Mouse (Mus musculus) cerebellum, adult 2 months (tissue): ENCODE measurements around the gene Tcaf2. TPM values are rescaled to one million over a fixed set of nuclear protein-coding genes. Genes with fewer than 3 reads are reported as not detected.
A peak's percentile ranks its signal among the peaks of the same experiment; 100 is the strongest.

Experiments
- DNase-seq, 2 experiments: peaks; one replicate each; pipeline ENCODE4 v3.0.0; 2021
- H3K27ac ChIP-seq: fragments of 200-500 bp; 2 replicates; pipeline ENCODE4 v1.5.1; 2012; ENCODE audit warnings: low read length, control low read depth, inconsistent platforms; ENCODE audit not compliant: insufficient read depth
- H3K27me3 ChIP-seq: fragments of 200-500 bp; 2 replicates; pipeline ENCODE4 v1.6.1; 2012; ENCODE audit warnings: inconsistent platforms, mild to moderate bottlenecking, low read length, moderate library complexity; ENCODE audit not compliant: control insufficient read depth, insufficient read depth
- H3K4me1 ChIP-seq: fragments of 200-500 bp; 2 replicates; pipeline ENCODE4 v1.6.1; 2011; ENCODE audit warnings: low read length; ENCODE audit not compliant: control insufficient read depth, insufficient read depth
- H3K4me3 ChIP-seq: fragments of 200-500 bp; replicated peaks from 2 replicates; pipeline ENCODE3; 2011; ENCODE audit warnings: mild to moderate bottlenecking, low read depth, low read length, control low read depth; ENCODE audit not compliant: insufficient read depth
- CTCF ChIP-seq: fragments of 200-500 bp; IDR thresholded peaks from 2 replicates; pipeline ENCODE4 v1.5.1; 2011; ENCODE audit warnings: low read depth, mild to moderate bottlenecking, control low read depth, low read length, moderate library complexity, borderline replicate concordance; ENCODE audit not compliant: insufficient read depth
- POLR2A ChIP-seq: fragments of 200-500 bp; IDR thresholded peaks from 2 replicates; pipeline ENCODE4 v1.6.1; 2011; ENCODE audit warnings: low read length, control low read depth, borderline replicate concordance; ENCODE audit not compliant: insufficient read depth
- WGBS: fragments of 180-500 bp; shearing (Covaris S2); methylation state at CpG from one replicate; pipeline ENCODE4 v1.1.7; 2018; 5-methylcytosine and 5-hydroxymethylcytosine counted together
- polyA plus RNA-seq: library from polyadenylated mRNA; depleted of rRNA; stranded (reverse); fragments of >200 nt; gene quantifications from 2 replicates; pipeline ENCODE4 v1.2.3, GENCODE M21; 2012; rRNA removed

Gene Tcaf2
- polyA plus RNA-seq, 1 experiment, result 0.87 TPM

- H3K27me3 ChIP-seq, result no peaks in the 10 kb centered on the region
- no peaks in the 10 kb centered on the region for H3K4me1 ChIP-seq
- WGBS, result 85% methylated on average over 5 of the region's 5 CpGs
- no peak overlapping the region for H3K4me3 ChIP-seq
- DNase-seq, result no peak
- TF ChIP-seq CTCF, result no peak
- TF ChIP-seq POLR2A, result no peak
- H3K27ac ChIP-seq, result no peak overlapping the region
Measured at GRCm38 (mm10) chr6:42586569-42586968, 58.5 kb downstream of the Tcaf2 start.

GRCm38 (mm10) chr6:42583488-42583872 lies 61.6 kb downstream of the Tcaf2 start:
- H3K4me1 ChIP-seq, result no peaks in the 10 kb centered on the region
- H3K27me3 ChIP-seq, result no peaks in the 10 kb centered on the region
- H3K4me3 ChIP-seq, result no peak overlapping the region
- DNase-seq, result peak; percentile 28 to 61
- H3K27ac ChIP-seq, result no peak overlapping the region
- TF ChIP-seq POLR2A (no peak), CTCF (peak; percentile 60)
- WGBS, result 1% methylated on average over 7 of the region's 7 CpGs

- Histone ChIP-seq H3K4me1 (no peaks in the 10 kb centered on the region), H3K27ac (no peak overlapping the region), H3K4me3 (no peak overlapping the region), H3K27me3 (no peaks in the 10 kb centered on the region)
- DNase-seq, result no peak
- WGBS, result 60% methylated on average over 9 of the region's 9 CpGs
- TF ChIP-seq CTCF, result no peak
- TF ChIP-seq POLR2A, result no peak
Measured at GRCm38 (mm10) chr6:42582741-42583487, 62.1 kb downstream of the Tcaf2 start.

GRCm38 (mm10) chr6:42578678-42579077 lies 66.4 kb downstream of the Tcaf2 start:
- Histone ChIP-seq H3K4me3 (no peak overlapping the region), H3K27me3 (no peaks in the 10 kb centered on the region), H3K4me1 (no peaks in the 10 kb centered on the region), H3K27ac (no peak overlapping the region)
- DNase-seq, result no peak
- WGBS, result 76% methylated on average over 4 of the region's 4 CpGs
- no peak for TF ChIP-seq POLR2A
- no peak for TF ChIP-seq CTCF

GRCm38 (mm10) chr6:42577433-42577832 lies 67.6 kb downstream of the Tcaf2 start:
- DNase-seq, result no peak
- Histone ChIP-seq H3K4me3 (no peak overlapping the region), H3K4me1 (no peaks in the 10 kb centered on the region), H3K27me3 (no peaks in the 10 kb centered on the region), H3K27ac (no peak overlapping the region)
- WGBS, result 96% methylated on average over 2 of the region's 2 CpGs
- TF ChIP-seq CTCF (no peak), POLR2A (no peak)

Other genes with a start within 250 kb of the Tcaf2 start
- gene Tas2r143, start 245.0 kb downstream of the Tcaf2 start, polyA plus RNA-seq, result 0.33 and 1.0 TPM in 2 replicates
- 0.72 and 0.84 TPM in 2 replicates for gene Tas2r135, start 239.8 kb downstream of the Tcaf2 start, polyA plus RNA-seq
- 0.19 and 0.20 TPM in 2 replicates for gene Tas2r126, start 210.7 kb downstream of the Tcaf2 start, polyA plus RNA-seq
- not detected in 2 replicates for gene Olfr458, start 180.1 kb downstream of the Tcaf2 start, polyA plus RNA-seq
- not detected in 2 replicates for gene Olfr457, start 168.9 kb downstream of the Tcaf2 start, polyA plus RNA-seq
- not detected in 2 replicates for gene Olfr456, start 158.0 kb downstream of the Tcaf2 start, polyA plus RNA-seq
- not detected in 2 replicates for gene Olfr455, start 97.7 kb downstream of the Tcaf2 start, polyA plus RNA-seq
- not detected in 2 replicates for gene Tcaf3, start 47.6 kb downstream of the Tcaf2 start, polyA plus RNA-seq
- gene Tcaf1, start 64.8 kb upstream of the Tcaf2 start, polyA plus RNA-seq, result 92.9 and 103 TPM in 2 replicates
- not detected in 2 replicates for gene Olfr453, start 94.1 kb upstream of the Tcaf2 start, polyA plus RNA-seq
- not detected in 2 replicates for gene Olfr38, start 111.2 kb upstream of the Tcaf2 start, polyA plus RNA-seq
- not detected in 2 replicates for gene Olfr452, start 139.8 kb upstream of the Tcaf2 start, polyA plus RNA-seq
- not detected in 2 replicates for gene Olfr450, start 166.7 kb upstream of the Tcaf2 start, polyA plus RNA-seq
- not detected in 2 replicates for gene Olfr449, start 189.1 kb upstream of the Tcaf2 start, polyA plus RNA-seq
- gene Olfr448, start 245.2 kb upstream of the Tcaf2 start, polyA plus RNA-seq, result not detected in 2 replicates